Mouse (Mus musculus) cerebellum, postnatal 4 days (tissue): ENCODE measurements at regions not wholly inside any gene's neighbourhood (a gene's known extent, or its start where the extent isn't known, plus 50 kb on each side); places are given as distances from the start of the nearest gene placed in this dataset.

Source experiments
- DNase-seq, 2 experiments: peaks; one replicate each; pipeline ENCODE4 v3.0.0; 2022; ENCODE audit warnings: low spot score in 2 of 2, mixed read lengths in 1 of 2

- peak in 1 of 2 experiments; percentile 9 for DNase-seq
Observed at GRCm38 (mm10) chr1:27169278-27169677, 482.0 kb upstream of the 4931408C20Rik start.
